Mouse (Mus musculus) left cerebral cortex, adult 18-20 months (tissue): ENCODE results near the gene N4bp2. TPM values are rescaled to one million over a fixed set of nuclear protein-coding genes. Genes with fewer than 3 reads are reported as not detected.
"Not testable (repeated sequence)": the region's sequence is repeated elsewhere in the genome, so short reads cannot be mapped to it uniquely, and the experiment has no call there.

Experiments used
- DNase-seq, 2 experiments: peaks; one replicate each; pipeline ENCODE4 v3.0.0; 2021 to 2022; ENCODE audit warnings: low spot score in 2 of 2, mixed read lengths in 1 of 2
- long read RNA-seq, 2 experiments: library from polyadenylated mRNA; stranded (forward); transcript quantifications; one replicate each; pipeline ENCODE4 v2.0.0; 2021
- total RNA-seq, 2 experiments: library from RNA; stranded (reverse); gene quantifications; 2 replicates each; pipeline ENCODE4 v1.2.3; 2021

N4bp2 gene
- 1 to 10 TPM; 4.5 to 6.3 TPM for total RNA-seq
- long read RNA-seq, experiment 1, partial matches to known transcripts = 1 of 1 reads
- long read RNA-seq, experiment 1, other reads (novel, unspliced or antisense) = 0 of 1 reads
- long read RNA-seq, experiment 2 = 0 reads

DNA sequence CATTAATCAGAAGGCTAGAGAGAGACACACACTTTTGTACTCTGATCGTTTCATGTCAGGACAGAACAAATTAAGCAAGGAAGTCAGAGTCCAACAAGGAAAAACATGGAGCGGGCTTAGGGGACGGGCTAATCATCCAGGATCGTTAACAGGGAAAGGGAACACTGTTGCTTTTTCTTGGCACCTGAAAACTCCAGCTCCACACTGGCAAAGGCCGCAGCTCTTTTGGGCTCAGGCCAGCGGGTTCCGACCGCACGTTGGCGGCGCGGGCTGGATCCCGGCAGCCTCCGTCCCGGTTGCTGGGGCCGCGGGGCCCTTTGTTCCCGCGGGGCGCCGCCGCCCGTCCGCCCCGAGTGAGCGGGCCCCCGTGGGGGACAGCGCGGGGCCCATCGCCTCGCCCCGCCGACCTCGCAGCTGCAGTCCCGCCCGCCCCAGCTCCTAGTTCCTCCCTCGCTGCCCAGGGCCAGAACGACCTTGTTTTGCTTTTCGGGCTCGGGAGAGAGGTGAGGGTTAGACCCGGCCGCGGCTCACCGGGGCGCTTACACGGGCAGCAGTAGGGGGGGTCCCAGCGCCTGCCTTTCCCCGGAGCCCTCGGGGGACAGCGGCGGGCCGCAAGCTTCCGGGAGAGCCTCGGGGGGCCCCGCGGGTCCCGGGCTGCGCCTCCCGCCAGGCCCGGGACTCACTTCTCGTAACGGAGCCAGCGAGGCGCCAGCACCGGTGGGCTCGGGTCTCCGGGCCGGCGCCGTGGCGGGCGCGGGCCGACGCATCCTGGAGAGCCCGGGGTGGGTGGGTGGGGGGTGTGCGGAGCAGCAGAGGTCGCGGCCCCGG is at the start of gene N4bp2:
Gene N4bp2, plus strand, starts transcription at position 434 of the 828 bp plus-strand sequence.
- peak; percentile 48 to 55 for DNase-seq

DNA sequence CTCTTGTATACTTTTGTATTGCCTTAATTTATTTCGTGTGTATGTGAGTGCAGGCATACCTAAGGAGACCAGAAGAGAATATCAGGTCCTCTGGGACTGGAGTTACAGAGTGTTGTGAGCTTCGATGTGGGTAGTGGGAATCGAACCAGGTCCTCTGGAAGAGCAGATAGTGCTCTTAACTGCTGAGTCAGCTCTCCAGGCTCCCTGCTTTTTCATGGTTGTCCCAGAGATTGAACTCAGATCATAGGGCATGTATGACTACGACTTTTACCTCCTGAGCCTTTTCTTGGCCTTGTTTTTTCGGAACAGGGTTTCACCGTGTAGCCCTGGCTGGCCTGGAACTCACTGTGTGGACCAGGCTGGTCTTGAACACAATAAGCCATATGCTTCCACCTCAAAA is 48.2 kb upstream of the N4bp2 start:
- no peak for DNase-seq

DNA sequence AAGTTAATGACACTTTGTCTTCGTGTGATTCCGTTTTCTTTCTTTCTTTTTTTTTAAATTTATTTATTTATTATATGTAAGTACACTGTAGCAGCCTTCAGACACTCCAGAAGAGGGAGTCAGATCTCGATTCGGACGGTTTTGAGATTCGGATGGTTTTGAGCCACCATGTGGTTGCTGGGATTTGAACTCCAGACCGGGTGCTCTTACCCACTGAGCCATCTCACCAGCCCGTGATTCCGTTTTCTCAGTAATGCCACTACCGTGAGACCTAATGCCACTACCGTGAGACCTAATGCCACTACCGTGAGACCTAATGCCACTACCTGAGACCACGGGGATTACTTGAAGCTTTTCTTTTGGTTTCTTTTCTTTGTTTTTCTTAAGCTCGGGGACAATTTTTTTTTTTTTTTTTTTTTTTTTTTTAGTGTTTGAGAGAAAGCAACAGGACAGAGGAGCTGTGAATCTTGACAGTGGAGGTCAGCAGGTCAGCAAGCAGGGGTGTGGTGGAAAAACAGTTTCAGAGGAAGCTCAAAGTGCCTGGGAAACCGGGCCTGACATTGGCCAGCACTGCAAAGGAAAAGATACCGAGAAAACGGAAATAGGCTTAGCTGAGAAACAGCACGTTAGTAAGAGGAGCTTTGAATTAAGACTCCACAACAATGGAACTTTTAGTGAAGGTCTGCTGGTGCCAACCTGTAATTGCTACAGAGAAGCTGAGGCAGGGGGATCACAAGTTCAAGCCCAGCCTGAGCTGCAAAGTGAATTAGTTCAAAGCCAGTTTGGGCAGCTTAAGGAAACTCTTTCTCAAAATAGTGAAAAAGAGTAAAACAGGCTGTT is 46.0 kb upstream of the N4bp2 start:
- no peak for DNase-seq

DNA sequence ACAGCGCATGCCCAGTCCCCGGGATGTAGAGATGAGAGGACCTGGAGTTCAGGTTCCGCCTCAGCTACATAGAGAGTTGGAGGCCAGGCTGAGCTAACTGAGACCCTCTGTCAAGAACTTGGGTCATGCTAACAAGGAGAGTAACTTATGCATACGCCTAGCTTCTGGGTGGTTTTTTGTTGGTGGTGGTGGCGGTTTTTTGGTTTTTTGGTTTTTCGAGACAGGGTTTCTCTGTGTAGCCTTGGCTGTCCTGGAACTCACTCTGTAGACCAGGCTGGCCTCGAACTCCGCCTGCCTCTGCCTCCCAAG is 45.5 kb upstream of the N4bp2 start:
- not testable (repeated sequence) for DNase-seq

DNA sequence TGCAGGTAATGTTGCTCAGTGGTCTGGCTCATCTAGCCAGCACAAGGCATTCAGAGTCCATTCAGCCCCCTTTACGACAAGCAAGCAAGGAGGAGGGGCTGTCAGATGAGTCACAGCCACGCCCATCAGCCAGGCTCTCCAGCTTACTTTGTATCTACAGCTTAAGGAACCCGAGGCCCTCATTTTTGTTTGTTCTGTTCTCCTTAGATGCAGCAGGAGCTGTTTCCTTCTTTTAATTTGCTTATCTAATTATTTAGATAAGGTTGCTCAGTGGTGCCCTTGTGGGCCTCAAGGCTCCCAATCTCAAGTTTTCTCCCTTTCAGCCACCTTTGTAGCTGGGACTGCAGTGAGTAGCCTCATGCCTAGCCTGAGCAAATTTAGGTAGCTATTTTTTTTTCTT is 45.0 kb upstream of the N4bp2 start:
- no peak for DNase-seq

DNA sequence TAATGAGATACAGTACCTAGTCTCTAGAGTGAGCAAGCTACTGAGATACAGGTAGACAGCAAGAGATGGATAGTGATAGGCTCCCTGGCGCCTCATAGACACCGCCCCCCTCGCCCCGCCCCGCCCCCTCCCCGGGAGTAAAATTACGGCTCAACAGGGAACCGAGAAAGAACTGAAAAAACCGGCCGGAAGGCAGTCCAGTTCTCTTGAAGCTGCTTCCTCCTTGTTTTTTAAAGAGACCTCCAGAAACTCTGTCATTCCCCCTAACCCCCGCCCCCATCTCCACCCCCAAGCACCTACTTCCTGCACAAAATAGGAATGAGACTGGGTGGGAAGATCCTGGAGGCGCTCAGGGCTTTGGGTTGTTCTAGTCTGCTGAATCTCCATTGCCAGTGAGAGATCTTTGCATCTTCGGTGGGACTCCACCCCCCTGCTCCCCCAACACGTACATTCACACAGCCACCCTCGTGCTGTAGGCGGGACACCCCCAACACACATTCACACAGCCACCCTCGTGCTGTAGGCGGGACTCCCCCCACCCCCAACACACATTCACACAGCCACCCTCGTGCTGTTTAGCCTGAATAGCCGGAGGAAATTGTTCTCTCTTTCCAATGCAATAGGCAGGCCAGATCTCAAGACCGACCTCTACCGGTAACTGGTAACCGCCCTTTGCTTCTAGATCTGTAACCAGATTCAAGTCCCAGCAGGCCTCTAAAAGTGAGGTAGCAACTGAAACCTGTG is 38.8 kb upstream of the N4bp2 start:
- DNase-seq = peak; percentile 18 to 34

DNA sequence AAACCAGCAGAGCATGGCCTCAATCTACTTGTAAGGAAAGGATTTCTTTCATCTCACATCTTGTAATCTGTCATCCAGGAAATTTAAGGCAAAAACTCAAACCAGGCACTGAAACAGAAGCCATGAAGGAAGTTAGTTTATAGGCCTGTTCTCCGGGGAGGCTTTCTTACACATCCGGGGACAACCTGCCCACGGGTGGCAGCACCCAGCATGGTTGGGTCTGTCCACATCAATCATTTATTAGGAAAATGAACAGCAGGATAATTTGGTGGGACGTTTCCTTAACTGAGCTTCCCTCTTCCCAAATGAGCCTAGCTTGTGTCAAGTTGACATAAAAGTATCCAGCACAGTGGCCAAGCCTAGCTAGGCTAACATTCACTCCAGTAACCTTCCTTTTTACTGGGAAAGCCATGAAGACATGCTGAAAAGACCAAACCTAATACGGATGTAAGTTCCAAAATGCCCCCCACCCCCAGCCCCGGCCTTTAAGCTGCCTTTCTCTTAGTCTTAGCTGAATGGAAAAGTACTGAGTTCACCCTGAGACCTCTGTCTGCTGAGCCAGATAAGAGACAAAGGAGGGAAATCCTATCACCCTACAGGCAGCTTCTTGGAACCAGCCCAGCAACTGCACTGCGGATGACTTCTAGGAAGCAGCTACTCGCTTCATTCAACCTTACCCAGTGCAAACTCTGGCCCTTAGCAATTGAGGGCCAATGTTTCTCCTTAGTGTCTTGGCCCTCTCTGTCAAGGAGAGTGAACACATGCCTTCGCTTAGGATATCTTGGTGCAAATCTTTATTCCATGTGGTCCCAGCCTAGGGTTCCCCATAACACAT is 31.9 kb upstream of the N4bp2 start:
- DNase-seq = no peak

DNA sequence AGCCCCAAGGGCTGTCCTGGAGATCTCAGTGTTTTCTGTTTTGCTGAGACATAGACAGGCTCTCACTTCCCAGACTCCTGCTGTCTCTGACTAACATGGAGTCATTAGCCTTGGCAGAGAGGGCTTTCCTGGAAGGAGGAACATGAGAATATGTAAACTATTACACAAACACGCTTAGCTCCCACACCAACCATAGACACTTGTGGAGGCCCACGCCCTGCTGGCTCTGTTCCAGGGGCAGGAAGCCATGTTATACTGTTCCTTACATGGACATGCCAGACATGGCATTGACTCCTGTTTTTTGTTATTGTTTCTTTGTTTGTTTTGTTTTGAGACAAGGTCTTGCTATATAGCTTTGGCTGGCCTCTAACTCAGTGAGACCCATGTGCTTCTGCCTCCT is 27.7 kb upstream of the N4bp2 start:
- no peak for DNase-seq

DNA sequence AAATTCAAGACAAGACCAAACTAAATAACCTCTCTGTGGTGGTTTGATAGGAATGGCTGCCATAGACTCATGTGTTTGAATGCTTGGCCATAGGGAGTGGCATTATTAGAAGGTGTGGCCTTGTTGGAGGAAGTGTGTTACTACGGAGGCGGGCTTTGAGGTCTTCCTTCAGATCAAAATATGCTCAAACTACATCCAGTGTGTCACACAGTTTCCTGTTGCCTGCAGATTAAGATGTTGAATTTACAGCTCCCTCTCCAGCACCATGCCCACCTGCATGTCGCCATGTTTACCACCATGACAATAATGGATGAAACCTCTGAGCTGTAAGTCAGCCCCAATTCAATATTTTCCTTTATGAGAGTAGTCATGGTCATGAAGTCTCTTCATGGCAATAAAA is 24.0 kb upstream of the N4bp2 start:
- no peak for DNase-seq

DNA sequence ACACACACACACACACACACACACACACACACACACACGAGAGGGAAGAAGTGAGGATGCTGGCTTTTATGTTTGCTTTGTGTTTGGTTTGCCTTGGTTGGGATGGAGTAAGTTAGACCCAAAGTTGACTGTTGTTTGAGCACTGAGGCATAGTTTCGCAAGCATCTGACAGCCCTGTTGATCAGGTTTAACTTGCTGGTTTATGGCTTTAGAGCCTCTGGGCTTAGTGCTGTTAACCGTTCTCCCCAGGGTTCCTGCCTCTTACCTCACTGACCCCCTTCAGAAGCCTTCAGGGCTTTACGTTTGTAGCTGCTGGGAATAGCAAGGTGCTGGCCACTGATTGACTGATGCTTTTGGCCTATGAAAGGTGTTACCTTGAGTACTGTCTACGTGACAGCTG is 16.4 kb upstream of the N4bp2 start:
- no peak for DNase-seq

DNA sequence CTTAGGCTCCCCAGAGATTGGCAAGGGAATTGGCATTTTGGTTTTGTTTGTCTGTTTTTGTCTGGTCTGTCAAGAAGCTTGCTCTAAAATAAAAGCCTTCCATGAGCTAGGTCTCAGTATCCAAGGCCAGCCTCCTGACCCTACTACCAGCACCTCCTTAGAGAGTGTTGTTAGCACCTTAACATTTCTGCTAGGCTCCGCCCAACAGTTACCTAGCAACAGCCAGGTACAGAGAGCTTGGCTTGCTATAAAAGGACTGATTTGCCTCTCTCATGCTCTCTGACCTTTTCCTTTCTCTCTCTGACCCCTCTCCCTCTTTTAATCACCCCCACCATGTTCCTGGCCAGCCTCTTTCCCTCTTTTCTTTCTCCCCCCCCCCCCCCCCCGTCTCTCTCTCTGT is 14.9 kb upstream of the N4bp2 start:
- DNase-seq = no peak

DNA sequence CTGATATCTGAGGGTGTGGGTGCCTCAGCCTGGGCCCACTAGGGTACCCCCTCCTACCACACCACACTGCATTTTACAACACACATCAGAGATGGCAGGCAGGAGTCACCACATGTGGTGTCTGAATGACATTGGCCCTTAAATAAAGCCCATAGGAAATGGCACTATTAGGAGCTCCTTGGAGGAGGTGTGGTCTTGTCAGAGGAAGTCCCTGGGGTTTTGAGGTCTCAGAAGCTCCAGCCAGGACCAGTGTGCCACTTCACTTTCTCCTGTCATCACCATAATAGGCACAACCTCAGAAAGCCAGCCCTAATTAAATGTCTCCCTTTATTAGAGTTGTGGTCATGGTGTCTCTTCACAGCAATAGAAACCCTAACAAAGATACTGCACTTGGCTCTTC is 14.4 kb upstream of the N4bp2 start:
- no peak for DNase-seq

DNA sequence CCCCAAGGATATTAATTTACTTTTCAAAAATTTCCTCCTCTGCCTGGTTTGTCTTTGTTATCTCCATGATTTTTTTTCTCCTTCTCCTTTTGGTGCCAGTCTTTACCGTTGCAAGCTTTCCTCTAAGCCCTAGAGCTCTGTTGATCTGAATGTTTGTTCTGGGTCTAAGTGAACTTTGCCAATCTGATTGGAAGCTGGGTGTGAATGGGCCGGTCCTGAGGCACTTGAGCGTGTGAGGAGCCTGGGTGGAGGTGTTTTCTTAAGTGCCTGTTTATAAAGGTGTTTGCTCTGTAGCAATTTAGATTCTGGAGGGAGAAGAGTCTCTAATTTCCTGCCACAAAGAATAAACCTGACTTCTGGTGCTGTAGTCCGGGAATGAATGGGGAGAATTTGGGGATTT is 11.3 kb upstream of the N4bp2 start:
- DNase-seq = no peak

DNA sequence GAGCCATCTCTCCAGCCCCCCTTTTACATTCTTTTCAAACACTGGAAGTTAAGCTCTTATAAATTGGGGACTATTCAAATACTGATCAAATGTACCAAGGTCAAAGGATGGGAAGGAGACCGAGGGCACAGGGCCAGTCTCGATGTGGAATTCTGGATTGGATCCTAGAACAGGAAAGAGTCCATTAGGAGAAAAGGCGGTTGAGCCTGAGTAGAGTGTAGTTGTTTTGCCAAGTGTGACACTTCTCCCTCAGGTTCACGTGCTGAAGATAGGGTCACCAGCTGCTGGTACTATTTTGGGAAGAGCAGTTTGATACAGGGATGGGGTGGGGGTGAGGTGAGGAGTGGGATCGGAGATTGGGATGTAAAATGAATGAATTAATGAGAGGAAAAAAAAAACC is 7.5 kb upstream of the N4bp2 start:
- no peak for DNase-seq

DNA sequence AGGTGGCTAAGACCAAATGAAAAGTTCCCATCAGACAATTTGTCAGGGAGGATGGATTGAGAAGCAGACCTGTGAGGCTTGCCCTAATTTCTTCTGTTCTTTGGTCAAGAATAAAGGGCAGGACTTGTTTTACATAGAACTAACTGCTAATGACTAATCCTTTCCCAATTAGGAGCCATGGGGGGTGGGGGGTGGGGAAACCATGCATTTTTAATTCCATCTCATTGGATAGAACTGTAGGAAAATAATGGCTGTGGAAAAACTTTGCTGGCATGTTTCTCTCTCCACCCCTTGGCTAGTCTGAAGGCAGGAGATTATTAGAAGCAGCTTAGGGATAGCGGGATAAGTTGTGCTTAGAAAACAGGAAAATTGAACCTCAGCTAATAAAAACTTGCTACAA is 6.2 kb upstream of the N4bp2 start:
- DNase-seq = no peak

DNA sequence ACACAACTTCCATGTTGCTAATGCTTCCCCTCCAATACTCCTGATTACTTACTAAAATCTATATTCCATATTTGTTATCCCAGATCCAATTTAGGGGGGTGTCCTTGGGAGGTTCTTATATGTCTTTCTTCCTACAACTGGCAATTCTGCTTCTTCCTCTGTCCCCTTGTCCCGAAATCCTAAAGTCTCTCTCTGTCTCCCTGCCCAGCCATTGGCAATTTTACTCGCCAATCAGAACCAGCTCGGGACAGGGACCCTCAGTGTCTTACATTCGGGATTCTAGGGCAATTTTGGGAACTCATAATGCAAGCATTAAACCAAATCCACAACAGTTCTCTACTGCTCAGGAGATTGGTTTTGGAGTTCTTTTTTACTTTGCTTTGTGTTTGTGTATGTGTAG is 3.3 kb upstream of the N4bp2 start:
- DNase-seq = no peak

DNA sequence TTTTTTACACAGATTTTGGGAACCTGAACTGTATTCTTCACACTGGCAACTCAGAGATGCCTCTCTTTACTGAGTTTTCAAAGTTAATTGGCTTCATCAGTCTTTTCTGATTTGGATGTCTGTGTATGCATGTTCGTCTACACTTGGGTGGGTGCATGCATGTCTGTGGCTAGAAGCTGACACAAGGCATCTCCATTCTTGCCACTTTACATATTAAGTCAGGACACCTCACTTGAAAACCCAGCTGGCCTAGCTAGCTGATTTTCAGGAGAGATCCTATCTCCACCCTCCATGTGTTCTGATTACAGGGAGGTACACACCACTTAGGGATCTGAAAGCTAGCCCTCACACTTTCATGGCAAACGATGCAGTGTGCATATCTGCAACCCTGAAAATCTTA is 2.7 kb upstream of the N4bp2 start:
- no peak for DNase-seq

DNA sequence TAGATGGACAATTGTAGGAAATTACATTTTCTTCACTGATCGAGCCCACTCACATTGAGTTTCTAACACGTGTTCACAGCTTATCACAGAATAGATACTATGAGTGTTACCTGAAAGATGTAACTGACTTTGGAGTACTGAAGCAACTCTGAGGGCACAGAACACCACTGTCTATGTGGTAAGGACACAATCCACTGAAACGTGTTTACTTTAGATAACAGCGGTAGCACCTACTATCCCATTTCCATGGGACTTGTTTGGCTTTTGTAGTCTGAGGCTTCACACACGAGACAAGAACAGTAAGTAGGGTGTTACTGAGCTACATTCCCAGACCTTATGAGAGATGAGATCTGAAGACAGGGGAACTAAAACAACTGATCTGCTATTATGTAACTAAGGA is 2.3 kb upstream of the N4bp2 start:
- DNase-seq = no peak

DNA sequence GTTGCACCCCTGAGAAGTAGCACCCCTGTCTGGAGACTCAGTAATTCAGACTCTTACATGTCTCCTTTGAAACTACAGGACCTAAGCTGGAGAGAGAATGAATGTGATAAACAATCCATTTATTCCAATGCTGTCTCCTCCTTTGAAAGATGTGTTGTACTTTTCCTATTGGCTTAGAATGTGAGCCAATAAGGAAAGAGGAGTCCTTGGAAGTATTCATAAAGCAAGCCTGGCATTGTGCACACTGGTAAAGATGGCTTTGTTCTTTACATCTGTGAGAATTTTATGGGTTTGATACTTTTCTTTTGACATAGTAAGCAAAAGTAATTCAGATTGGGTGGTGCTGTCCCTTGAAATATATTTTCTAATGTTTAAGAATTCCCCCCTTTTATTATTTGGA is 1.4 kb upstream of the N4bp2 start:
- DNase-seq = no peak

DNA sequence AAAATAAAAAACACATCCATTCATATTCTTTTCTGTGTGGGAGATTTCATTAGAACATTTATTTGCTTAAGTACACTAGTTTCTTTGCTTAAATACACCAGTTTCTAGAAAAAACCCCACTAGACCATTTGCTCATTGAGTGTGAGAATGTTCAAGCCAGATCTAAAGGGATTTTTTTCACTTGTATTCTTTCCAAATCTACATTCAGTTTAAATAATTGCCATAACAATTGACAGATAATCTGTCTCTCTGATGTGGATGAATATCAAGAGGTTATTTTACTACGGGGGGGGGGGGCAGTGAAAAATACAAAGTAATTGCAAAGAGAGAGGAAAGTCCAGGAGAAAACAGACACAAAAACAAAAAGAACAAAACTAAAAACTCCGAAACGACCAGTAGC is 635 bp upstream of the N4bp2 start:
- DNase-seq = no peak
